Mouse (Mus musculus) ovary, adult 10 weeks (tissue): ENCODE data around the gene Cd38. TPM values are rescaled to one million over a fixed set of nuclear protein-coding genes. Genes with fewer than 3 reads are reported as not detected.

Source experiments
- polyA plus RNA-seq: library from polyadenylated mRNA; stranded (reverse); fragments of 350-450 nt; fragmentation: Illumina TruSeq; extraction: RNeasy Lipid Tissue Mini Kit (QIAGEN cat#74804); gene quantifications from one replicate; pipeline ENCODE4 v1.2.3, GENCODE M21; 2014

Gene Cd38
- polyA plus RNA-seq = 28.1 TPM

GRCm38 (mm10) chr5:43868253-43868652 is at the start of gene Cd38:
Cd38 (plus strand) TSS chr5:43868553.

GRCm38 (mm10) chr5:43818695-43819094 is 49.7 kb upstream of the Cd38 start, which contains the start of gene Bst1:
Bst1 (plus strand) TSS chr5:43818885.

GRCm38 (mm10) chr5:43821538-43821937 is 46.8 kb upstream of the Cd38 start, which contains the start of gene Fbxl5:
Fbxl5 (minus strand) TSS chr5:43821638.

GRCm38 (mm10) chr5:43912844-43913243 is 44.5 kb downstream of the Cd38 start, which contains the start of gene Gm7879:
Gm7879 (plus strand) TSS chr5:43913144.

Other genes starting within 250 kb of the Cd38 start
- gene Cc2d2a, start 206.2 kb upstream of the Cd38 start, polyA plus RNA-seq = 43.0 TPM
- gene Bst1, start 49.7 kb upstream of the Cd38 start, polyA plus RNA-seq = 2.8 TPM
- gene Fbxl5, start 46.9 kb upstream of the Cd38 start, polyA plus RNA-seq = 169 TPM
- gene Gm7879, start 44.6 kb downstream of the Cd38 start, polyA plus RNA-seq = not detected
- gene Fgfbp1, start 113.2 kb downstream of the Cd38 start, polyA plus RNA-seq = not detected
- gene Prom1, start 233.5 kb downstream of the Cd38 start, polyA plus RNA-seq = 36.5 TPM